Mouse (Mus musculus) limb, embryonic 10.5 days (tissue): ENCODE data around the gene Tmtc1. TPM values are rescaled to one million over a fixed set of nuclear protein-coding genes. Genes with fewer than 3 reads are reported as not detected.

Experiments used
- DNase-seq: peaks from one replicate; pipeline ENCODE4 v3.0.0-alpha.2; 2017; ENCODE audit warnings: low spot score
- H3K27ac ChIP-seq: fragments of 300-500 bp; sonication (generic); 2 replicates; pipeline ENCODE4 v1.5.1; 2016; ENCODE audit warnings: mild to moderate bottlenecking
- H3K27me3 ChIP-seq: fragments of 300-500 bp; sonication (generic); 2 replicates; pipeline ENCODE4 v1.6.1; 2016; ENCODE audit warnings: low read depth, mild to moderate bottlenecking; ENCODE audit not compliant: poor library complexity, severe bottlenecking
- H3K36me3 ChIP-seq: fragments of 300-500 bp; sonication (generic); 2 replicates; pipeline ENCODE4 v1.6.1; 2016; ENCODE audit warnings: mild to moderate bottlenecking, moderate library complexity
- H3K4me1 ChIP-seq: fragments of 300-500 bp; sonication (generic); 2 replicates; pipeline ENCODE4 v1.6.1; 2016
- H3K4me3 ChIP-seq: fragments of 300-500 bp; sonication (generic); 2 replicates; pipeline ENCODE4 v1.5.1; 2016; ENCODE audit warnings: mild to moderate bottlenecking, moderate library complexity
- H3K9me3 ChIP-seq: fragments of 300-500 bp; sonication (generic); replicated peaks from 2 replicates; pipeline ENCODE4 v1.6.1; 2016; ENCODE audit warnings: mild to moderate bottlenecking
- WGBS: fragments of 180-500 bp; shearing (Covaris S2); methylation state at CpG from one replicate; pipeline ENCODE4 v1.1.7; 2016; 5-methylcytosine and 5-hydroxymethylcytosine counted together
- polyA plus RNA-seq: library from polyadenylated mRNA; unstranded; fragments of >200 nt; fragmentation: Nextera tagmentation; extraction: Ambion mirVana; gene quantifications from 2 replicates; pipeline ENCODE4 v1.2.1, GENCODE M21; 2016

Gene Tmtc1
- polyA plus RNA-seq, 1 experiment from 2014 or later = 1.2 TPM

DNA sequence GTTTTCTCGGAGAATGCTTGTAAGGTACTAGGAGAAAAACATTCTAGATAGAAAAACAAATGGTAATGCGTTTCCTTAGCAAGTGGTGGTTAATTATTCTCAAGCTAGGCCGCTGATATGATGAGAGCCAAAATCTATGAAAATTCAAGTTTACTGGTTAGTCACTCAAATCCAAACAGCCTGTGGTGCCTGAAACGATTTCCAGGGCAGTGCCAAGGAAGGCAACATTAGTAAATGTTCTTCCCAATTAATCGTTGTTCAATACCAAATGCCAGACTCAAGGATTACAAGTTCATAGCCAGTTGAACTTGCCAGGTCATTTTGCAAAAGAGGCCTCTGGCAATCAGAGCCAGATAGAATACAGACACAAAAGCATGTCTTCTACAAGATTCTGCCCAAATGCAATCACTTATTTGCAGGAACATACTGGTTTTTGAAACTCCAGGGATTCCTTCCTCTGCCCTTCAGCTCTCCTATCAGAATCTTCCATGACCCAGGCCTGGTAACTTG is 128.6 kb downstream of the Tmtc1 start:
- Histone ChIP-seq H3K4me3 (no peak overlapping the region), H3K27ac (no peak overlapping the region), H3K27me3 (no peaks in the 10 kb centered on the region), H3K36me3 (no peaks in the 10 kb centered on the region), H3K9me3 (no peaks in the 10 kb centered on the region), H3K4me1 (no peaks in the 10 kb centered on the region)
- DNase-seq = no peak
- WGBS = 84% methylated on average over 5 of the region's 5 CpGs

- Histone ChIP-seq H3K4me1 (no peaks in the 10 kb centered on the region), H3K4me3 (no peak overlapping the region), H3K27me3 (no peaks in the 10 kb centered on the region), H3K27ac (no peak overlapping the region), H3K9me3 (no peaks in the 10 kb centered on the region), H3K36me3 (no peaks in the 10 kb centered on the region)
- no peak for DNase-seq
These were observed 129.1 kb downstream of the Tmtc1 start for GRCm38 (mm10) chr6:148315106-148315505.

GRCm38 (mm10) chr6:148310981-148311380 is 133.2 kb downstream of the Tmtc1 start:
- Histone ChIP-seq H3K4me3 (no peak overlapping the region), H3K4me1 (no peaks in the 10 kb centered on the region), H3K27me3 (no peaks in the 10 kb centered on the region), H3K27ac (no peak overlapping the region), H3K36me3 (no peaks in the 10 kb centered on the region), H3K9me3 (no peaks in the 10 kb centered on the region)
- DNase-seq = no peak
- WGBS = 54% methylated on average over 2 of the region's 2 CpGs

GRCm38 (mm10) chr6:148305821-148306220 is 138.4 kb downstream of the Tmtc1 start:
- 88% methylated on average over 5 of the region's 5 CpGs for WGBS

GRCm38 (mm10) chr6:148305191-148305590 is 139.0 kb downstream of the Tmtc1 start:
- DNase-seq = no peak
- H3K27me3 ChIP-seq = no peaks in the 10 kb centered on the region
- H3K4me1 ChIP-seq = no peaks in the 10 kb centered on the region
- no peak overlapping the region for H3K4me3 ChIP-seq
- H3K36me3 ChIP-seq = no peaks in the 10 kb centered on the region
- WGBS = 88% methylated on average over 3 of the region's 3 CpGs
- no peak overlapping the region for H3K27ac ChIP-seq
- H3K9me3 ChIP-seq = no peaks in the 10 kb centered on the region

More at GRCm38 (mm10) chr6:148305821-148306220, 138.4 kb downstream of the Tmtc1 start:
- Histone ChIP-seq H3K9me3 (no peaks in the 10 kb centered on the region), H3K27ac (no peak overlapping the region), H3K4me1 (no peaks in the 10 kb centered on the region), H3K4me3 (no peak overlapping the region), H3K27me3 (no peaks in the 10 kb centered on the region), H3K36me3 (no peaks in the 10 kb centered on the region)
- no peak for DNase-seq

DNA sequence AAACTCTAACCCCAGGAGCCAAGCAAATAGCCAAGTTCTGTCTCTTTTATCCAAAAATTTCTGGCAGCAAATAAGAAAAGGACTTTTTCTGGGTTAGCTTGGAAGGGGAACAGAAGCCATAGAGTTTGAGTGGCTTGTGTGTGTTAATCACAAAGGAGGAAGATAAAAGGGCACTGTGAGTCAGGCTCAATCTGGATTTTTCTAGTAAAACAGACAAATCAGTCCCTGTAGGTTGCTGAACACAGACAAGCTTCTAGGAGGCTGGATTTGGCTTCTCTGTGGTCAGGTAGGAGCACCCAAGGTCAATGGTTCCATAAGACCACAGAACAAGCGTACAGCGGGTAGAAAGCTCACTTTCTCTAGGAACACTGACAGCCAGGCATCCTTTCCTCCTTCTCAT is 141.9 kb downstream of the Tmtc1 start:
- WGBS = 82% methylated on average over 2 of the region's 2 CpGs
- H3K9me3 ChIP-seq = no peaks in the 10 kb centered on the region
- H3K4me1 ChIP-seq = no peaks in the 10 kb centered on the region
- H3K4me3 ChIP-seq = no peak overlapping the region
- H3K36me3 ChIP-seq = no peaks in the 10 kb centered on the region
- no peak for DNase-seq
- H3K27me3 ChIP-seq = no peaks in the 10 kb centered on the region
- no peak overlapping the region for H3K27ac ChIP-seq

DNA sequence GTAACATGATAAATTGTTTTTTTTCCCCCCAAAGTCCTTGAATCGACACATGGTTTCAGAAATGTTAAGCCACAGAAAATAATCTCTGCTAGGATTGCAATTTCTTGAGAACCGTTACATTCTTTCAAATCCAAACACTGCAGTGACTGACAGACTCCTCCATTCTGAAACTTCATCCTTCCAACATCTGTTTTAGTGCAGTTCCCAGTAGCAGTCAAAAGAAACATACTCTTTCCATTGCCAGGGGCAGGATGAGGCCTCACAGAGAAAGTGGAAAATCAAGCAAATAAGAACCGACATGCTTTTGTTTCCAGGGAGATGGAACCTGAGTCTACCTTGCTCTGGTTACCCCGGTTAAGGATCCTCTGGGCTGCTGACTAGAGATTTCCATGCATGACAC is 147.1 kb downstream of the Tmtc1 start:
- H3K4me3 ChIP-seq = no peak overlapping the region
- no peaks in the 10 kb centered on the region for H3K36me3 ChIP-seq
- 70% methylated on average over 4 of the region's 4 CpGs for WGBS
- H3K4me1 ChIP-seq = peaks cover 14% of the 10 kb centered on the region
- H3K27me3 ChIP-seq = no peaks in the 10 kb centered on the region
- DNase-seq = no peak
- no peak overlapping the region for H3K27ac ChIP-seq
- H3K9me3 ChIP-seq = no peaks in the 10 kb centered on the region

DNA sequence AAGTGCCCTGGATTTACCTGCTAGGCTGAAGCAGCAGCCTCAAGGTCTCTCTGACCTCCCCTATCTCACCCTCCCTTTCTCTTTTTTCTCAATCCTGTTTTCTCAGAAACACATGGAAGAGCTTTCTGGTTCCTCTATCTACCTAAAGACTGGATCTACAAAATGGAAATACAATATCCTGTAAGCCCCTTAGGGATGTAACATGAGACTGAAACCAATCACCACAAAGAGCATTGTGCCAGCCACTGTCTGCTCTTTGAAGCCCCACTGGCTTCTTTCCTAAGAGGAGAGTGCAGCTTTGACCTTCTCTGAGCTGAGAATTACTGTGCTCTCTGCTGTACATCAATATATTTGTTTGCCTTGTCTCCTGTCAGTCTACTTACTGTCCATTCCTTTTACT is 147.8 kb downstream of the Tmtc1 start:
- DNase-seq = no peak
- Histone ChIP-seq H3K9me3 (no peaks in the 10 kb centered on the region), H3K27me3 (no peaks in the 10 kb centered on the region), H3K36me3 (no peaks in the 10 kb centered on the region), H3K27ac (no peak overlapping the region), H3K4me3 (no peak overlapping the region), H3K4me1 (peaks cover 14% of the 10 kb centered on the region)

DNA sequence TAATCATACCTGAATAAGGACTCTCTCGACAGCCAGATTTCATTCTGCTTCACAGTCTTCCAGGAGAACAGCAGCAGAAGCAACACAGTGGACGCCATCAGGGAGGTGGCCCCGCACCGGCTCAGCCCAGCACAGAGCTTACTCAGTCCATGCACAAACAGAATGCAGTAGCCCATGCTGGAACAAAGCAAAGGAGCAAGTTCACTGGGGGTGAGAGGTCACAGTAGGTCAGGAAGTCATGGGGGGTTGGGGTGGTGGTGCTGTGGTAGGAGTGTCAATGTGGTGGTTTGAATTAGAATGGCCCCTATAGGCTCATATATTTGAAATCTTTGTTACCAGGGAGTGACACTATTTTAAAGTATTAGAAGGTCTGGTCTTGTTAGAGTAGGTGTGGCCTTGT is 149.7 kb downstream of the Tmtc1 start:
- Histone ChIP-seq H3K36me3 (no peaks in the 10 kb centered on the region), H3K9me3 (no peaks in the 10 kb centered on the region), H3K4me1 (peaks cover 14% of the 10 kb centered on the region), H3K27me3 (no peaks in the 10 kb centered on the region), H3K27ac (no peak overlapping the region), H3K4me3 (no peak overlapping the region)
- no peak for DNase-seq
- WGBS = 63% methylated on average over 4 of the region's 4 CpGs

GRCm38 (mm10) chr6:148290865-148291264 is 153.3 kb downstream of the Tmtc1 start:
- Histone ChIP-seq H3K4me3 (no peak overlapping the region), H3K9me3 (no peaks in the 10 kb centered on the region), H3K27me3 (no peaks in the 10 kb centered on the region), H3K27ac (no peak overlapping the region), H3K36me3 (no peaks in the 10 kb centered on the region), H3K4me1 (peaks cover 4% of the 10 kb centered on the region)
- DNase-seq = no peak

DNA sequence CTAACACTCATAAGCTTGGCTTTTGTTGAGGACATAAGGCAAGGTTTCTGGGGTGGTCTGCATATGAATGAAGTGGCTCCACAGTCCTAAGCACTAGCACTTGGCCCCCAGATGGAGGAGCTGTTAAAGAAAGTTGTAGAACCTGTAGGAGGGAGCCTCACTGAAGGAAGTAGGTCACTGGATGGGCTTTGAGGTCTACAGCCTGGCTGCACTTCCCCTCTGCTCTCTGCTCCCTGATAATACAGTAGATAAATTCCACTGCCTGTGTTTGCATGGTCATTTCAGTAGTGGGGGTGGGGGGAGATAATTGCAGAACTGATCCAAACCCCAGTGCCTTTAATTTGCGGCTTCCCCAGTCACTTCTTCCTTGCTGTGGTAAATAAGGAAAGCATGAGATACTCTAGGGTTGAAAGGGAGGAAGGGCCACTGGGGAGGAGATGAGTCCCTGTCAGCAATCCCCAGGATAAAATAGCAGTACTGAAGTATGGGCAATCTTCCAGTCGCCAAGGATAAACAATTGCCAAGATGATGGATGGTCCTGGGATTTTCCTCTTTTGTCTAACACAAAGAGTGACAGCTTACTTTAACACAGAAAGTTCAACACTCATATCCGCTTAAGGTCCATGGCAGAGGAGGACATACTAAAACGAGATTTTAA is 160.8 kb downstream of the Tmtc1 start:
- no peaks in the 10 kb centered on the region for H3K4me1 ChIP-seq
- DNase-seq = no peak
- H3K4me3 ChIP-seq = no peak overlapping the region
- H3K36me3 ChIP-seq = no peaks in the 10 kb centered on the region
- WGBS = 73% methylated on average over 4 of the region's 4 CpGs
- H3K27me3 ChIP-seq = no peaks in the 10 kb centered on the region
- H3K27ac ChIP-seq = no peak overlapping the region
- no peaks in the 10 kb centered on the region for H3K9me3 ChIP-seq

- no peak overlapping the region for H3K27ac ChIP-seq
- H3K4me1 ChIP-seq = peaks cover 9% of the 10 kb centered on the region; the same call in 1 of the 2 replicates
- no peaks in the 10 kb centered on the region for H3K27me3 ChIP-seq
- WGBS = 59% methylated on average over 6 of the region's 6 CpGs
- H3K36me3 ChIP-seq = no peaks in the 10 kb centered on the region
- no peaks in the 10 kb centered on the region for H3K9me3 ChIP-seq
- no peak overlapping the region for H3K4me3 ChIP-seq
- no peak for DNase-seq
These were observed 164.9 kb downstream of the Tmtc1 start for GRCm38 (mm10) chr6:148279240-148279639.

DNA sequence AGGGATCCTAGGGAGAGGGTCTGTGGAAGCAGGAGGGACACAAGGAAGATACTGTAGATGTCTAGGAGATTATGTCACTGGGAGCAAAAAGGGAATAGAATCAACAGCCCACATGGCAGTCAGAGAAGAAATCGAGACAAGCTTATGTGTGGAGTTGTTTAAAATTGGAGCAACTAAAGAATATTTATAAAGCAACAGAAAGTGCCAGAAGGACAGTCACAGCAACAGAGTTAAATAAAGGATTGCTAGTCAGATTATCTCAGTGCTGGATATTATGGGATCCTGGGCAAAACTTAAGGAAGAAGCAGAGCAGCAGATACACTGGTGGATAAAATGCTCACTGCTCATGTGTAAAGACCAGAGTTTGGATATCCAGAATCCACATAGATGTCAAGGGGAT is 167.8 kb downstream of the Tmtc1 start:
- no peaks in the 10 kb centered on the region for H3K27me3 ChIP-seq
- no peak overlapping the region for H3K27ac ChIP-seq
- no peaks in the 10 kb centered on the region for H3K9me3 ChIP-seq
- H3K36me3 ChIP-seq = no peaks in the 10 kb centered on the region
- H3K4me3 ChIP-seq = no peak overlapping the region
- H3K4me1 ChIP-seq = peaks cover 9% of the 10 kb centered on the region; the same call in 1 of the 2 replicates
- no peak for DNase-seq
- WGBS = 93% methylated on average over 1 of the region's 1 CpGs

DNA sequence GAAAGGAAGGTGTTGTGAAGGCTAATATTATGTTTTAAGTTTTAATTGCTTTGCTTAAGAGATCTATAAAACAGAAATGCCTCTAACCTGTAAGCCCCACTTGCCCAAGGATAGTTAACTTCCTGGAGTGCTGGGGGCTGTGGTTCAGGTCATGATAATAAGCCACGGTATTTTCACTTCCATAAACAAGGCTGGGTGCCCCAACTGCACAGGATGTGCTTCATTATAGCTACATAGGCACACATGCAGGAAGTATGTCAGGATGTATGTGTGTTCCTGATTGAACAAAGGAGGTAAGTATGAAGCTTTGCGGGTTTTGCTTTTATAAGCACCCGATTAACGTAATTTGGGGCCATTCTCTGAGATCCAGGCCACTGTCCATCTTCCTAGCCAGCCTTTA is 169.1 kb downstream of the Tmtc1 start:
- H3K4me1 ChIP-seq = peaks cover 9% of the 10 kb centered on the region; the same call in 1 of the 2 replicates
- H3K9me3 ChIP-seq = no peaks in the 10 kb centered on the region
- 89% methylated on average over 4 of the region's 4 CpGs for WGBS
- H3K36me3 ChIP-seq = no peaks in the 10 kb centered on the region
- no peaks in the 10 kb centered on the region for H3K27me3 ChIP-seq
- no peak for DNase-seq
- 0 out of 2 replicates have a peak overlapping the region, but pooled peaks have one; percentile 6 for H3K27ac ChIP-seq
- no peak overlapping the region for H3K4me3 ChIP-seq
